Mouse (Mus musculus) erythroblast, embryonic 14.5 days (primary cell): ENCODE measurements around the gene Appbp2. TPM values are rescaled to one million over a fixed set of nuclear protein-coding genes. Genes with fewer than 3 reads are reported as not detected.

Source experiments
- H3K27me3 ChIP-seq: 2 replicates; pipeline ENCODE4 v1.6.1; 2012; ENCODE audit warnings: inconsistent platforms; ENCODE audit not compliant: control insufficient read depth
- H3K36me3 ChIP-seq: 2 replicates; pipeline ENCODE4 v1.6.1; 2012; ENCODE audit warnings: mild to moderate bottlenecking, inconsistent platforms; ENCODE audit not compliant: control insufficient read depth
- H3K4me1 ChIP-seq: 2 replicates; pipeline ENCODE4 v1.6.1; 2012; ENCODE audit warnings: inconsistent platforms; ENCODE audit not compliant: control insufficient read depth
- H3K4me3 ChIP-seq: replicated peaks from 2 replicates; pipeline ENCODE3; 2012; ENCODE audit warnings: moderate library complexity, mild to moderate bottlenecking, inconsistent platforms
- H3K9me3 ChIP-seq: 2 replicates; pipeline ENCODE4 v1.6.1; 2012; ENCODE audit warnings: low read length, inconsistent platforms, mixed read lengths; ENCODE audit not compliant: control insufficient read depth
- GATA1 ChIP-seq: IDR thresholded peaks from 2 replicates; pipeline ENCODE4 v1.6.1; 2012; ENCODE audit warnings: low read length, inconsistent platforms, mixed read lengths
- TAL1 ChIP-seq: IDR thresholded peaks from 3 replicates; pipeline ENCODE4 v1.6.1; 2012; ENCODE audit warnings: low read length, inconsistent platforms, mixed read lengths
- polyA plus RNA-seq: library from polyadenylated mRNA; stranded (reverse); fragments of >175 nt; gene quantifications from 2 replicates; pipeline ENCODE4 v1.2.3, GENCODE M21; 2012

Gene Appbp2
- polyA plus RNA-seq, 1 experiment = 0.15 TPM

DNA sequence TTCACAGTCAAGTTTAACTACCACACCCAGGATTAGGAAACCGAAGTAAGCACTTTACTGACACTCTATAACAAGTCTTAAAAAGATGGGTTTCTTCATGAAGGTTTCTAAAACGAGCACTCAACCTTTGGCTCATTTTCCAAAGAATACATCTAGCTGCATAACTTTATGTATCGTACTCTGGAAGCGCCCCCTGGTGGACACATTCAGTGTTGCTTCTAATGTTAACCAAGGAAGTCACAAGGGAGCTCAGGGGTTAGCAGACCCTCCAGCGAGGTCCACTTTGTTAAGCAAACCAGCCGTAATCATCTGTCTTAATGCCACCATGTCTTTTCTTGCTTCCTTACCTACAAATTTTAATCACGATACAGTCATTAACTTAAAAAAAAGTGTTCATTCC, 26.3 kb upstream of the Appbp2 start:
- peaks cover 5% of the 10 kb centered on the region for H3K4me1 ChIP-seq
- H3K9me3 ChIP-seq = no peaks in the 10 kb centered on the region
- TF ChIP-seq GATA1 = no peak
- no peak for TF ChIP-seq TAL1
- no peak overlapping the region for H3K4me3 ChIP-seq
- H3K27me3 ChIP-seq = no peaks in the 10 kb centered on the region
- H3K36me3 ChIP-seq = no peaks in the 10 kb centered on the region

DNA sequence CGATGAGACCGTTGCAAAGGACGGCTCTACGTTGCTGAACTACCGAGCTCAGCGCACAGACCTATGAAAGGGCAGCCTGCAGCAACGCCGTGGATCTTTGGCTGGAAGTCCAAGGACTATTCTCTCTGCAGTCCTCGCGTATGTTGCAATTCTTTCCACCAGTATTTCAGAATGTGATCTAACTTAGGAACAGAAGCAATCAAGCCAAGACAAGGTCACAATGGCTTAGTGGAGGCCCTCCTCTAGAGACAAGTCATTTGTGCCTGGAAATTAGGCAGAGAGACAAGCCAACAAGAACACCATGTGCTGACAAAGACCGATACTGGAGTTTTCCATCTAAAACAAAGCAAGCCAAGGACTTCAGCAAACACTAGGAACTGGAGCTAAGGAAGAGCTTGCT, 24.0 kb upstream of the Appbp2 start:
- no peaks in the 10 kb centered on the region for H3K9me3 ChIP-seq
- H3K4me3 ChIP-seq = no peak overlapping the region
- H3K4me1 ChIP-seq = peaks cover 16% of the 10 kb centered on the region
- TF ChIP-seq TAL1 = no peak
- no peak for TF ChIP-seq GATA1
- H3K27me3 ChIP-seq = no peaks in the 10 kb centered on the region
- no peaks in the 10 kb centered on the region for H3K36me3 ChIP-seq

DNA sequence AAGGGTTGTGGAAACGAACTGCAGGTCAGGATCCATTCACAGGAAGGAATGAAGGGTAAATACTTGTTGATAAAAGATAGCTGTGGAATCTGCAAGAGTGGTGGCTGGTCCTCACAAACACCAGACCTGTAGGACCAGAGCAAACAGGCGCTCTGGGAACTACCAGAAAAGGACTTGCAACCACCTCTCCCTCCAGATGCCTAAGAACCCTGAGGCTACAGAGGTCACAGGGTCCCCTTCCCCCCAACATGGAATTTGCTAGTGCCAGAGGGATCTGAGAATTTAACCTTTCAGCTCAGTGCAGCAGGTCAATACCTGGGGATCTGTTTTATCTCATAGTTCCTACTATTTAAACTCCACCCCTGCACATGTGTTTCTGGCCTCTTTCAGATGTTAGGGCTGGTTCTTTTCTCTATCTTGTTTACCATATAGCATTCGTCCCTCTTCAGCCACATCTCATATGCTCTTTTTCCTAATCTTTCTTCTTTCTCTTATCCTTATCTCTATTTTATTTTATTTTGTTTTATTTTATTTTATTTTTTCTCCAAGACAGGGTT, 20.6 kb upstream of the Appbp2 start:
- Histone ChIP-seq H3K9me3 (no peaks in the 10 kb centered on the region), H3K27me3 (no peaks in the 10 kb centered on the region), H3K4me1 (peaks cover 22% of the 10 kb centered on the region), H3K36me3 (no peaks in the 10 kb centered on the region), H3K4me3 (no peak overlapping the region)
- TF ChIP-seq GATA1 (no peak), TAL1 (no peak)

DNA sequence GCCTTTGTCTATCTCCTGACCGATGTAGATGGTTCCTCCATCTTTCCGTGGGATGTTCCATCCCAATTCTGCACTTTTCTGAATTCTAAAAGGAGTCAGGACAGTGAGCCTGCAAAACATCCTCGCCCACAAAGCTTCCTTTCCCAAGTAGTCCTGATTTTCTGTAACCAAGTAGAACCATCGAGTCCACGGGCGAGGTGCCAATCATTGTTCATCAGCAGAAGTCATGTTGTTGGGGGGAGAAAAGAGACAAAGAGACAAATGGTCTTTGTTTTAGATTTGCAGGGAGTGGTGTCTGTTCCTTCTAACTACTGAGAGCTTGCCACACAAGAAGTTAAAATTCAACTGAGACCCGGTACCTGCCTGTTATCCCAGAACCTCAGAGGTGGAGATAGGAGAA, 18.7 kb upstream of the Appbp2 start:
- H3K4me3 ChIP-seq = no peak overlapping the region
- no peak for TF ChIP-seq TAL1
- no peak for TF ChIP-seq GATA1
- H3K27me3 ChIP-seq = no peaks in the 10 kb centered on the region
- H3K4me1 ChIP-seq = peaks cover 26% of the 10 kb centered on the region
- H3K36me3 ChIP-seq = no peaks in the 10 kb centered on the region
- no peaks in the 10 kb centered on the region for H3K9me3 ChIP-seq

DNA sequence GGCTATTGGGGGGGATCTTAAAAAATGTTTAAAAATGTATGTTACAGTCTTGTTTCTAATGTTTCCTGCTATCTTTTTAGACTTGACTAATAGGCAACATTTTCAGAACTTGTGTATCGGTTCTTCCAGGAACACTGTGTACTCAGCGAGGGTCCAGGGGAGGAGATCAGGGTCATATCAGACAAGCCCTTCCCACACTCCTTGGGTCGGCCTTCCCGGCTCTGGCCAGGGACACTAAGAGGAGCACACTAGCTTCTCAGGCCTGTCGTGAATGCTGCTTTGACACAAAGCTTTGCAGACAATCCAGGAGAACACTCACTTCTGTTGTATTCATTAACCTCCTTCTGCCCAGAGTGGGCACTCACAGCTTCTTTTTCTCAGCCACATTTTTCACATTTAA, 18.1 kb upstream of the Appbp2 start:
- Histone ChIP-seq H3K27me3 (no peaks in the 10 kb centered on the region), H3K4me1 (peaks cover 31% of the 10 kb centered on the region)

DNA sequence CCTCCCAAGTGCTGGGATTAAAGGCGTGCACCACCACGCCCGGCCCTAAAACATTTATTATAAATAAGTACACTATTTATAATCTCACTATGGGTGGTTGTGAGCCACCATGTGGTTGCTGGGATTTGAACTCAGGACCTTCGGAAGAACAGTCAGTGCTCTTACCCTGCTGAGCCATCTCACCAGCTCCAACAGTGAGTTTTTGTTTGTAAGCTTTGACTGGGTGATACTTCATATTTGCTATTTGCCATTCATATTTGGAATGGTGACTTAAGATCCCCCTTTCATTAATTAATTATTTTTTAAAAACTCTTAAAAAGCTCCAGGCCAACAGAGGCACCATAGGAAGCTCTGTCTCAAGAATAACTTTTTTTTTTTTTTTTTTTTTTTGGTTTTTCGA, 17.0 kb upstream of the Appbp2 start:
- TF ChIP-seq TAL1 (no peak), GATA1 (no peak)
- H3K27me3 ChIP-seq = no peaks in the 10 kb centered on the region
- H3K9me3 ChIP-seq = no peaks in the 10 kb centered on the region
- no peak overlapping the region for H3K4me3 ChIP-seq
- H3K36me3 ChIP-seq = no peaks in the 10 kb centered on the region
- H3K4me1 ChIP-seq = peaks cover 31% of the 10 kb centered on the region

More for the DNA sequence above, 18.1 kb upstream of the Appbp2 start:
- H3K36me3 ChIP-seq = no peaks in the 10 kb centered on the region
- H3K9me3 ChIP-seq = no peaks in the 10 kb centered on the region
- H3K4me3 ChIP-seq = no peak overlapping the region
- TF ChIP-seq GATA1 (no peak), TAL1 (no peak)

DNA sequence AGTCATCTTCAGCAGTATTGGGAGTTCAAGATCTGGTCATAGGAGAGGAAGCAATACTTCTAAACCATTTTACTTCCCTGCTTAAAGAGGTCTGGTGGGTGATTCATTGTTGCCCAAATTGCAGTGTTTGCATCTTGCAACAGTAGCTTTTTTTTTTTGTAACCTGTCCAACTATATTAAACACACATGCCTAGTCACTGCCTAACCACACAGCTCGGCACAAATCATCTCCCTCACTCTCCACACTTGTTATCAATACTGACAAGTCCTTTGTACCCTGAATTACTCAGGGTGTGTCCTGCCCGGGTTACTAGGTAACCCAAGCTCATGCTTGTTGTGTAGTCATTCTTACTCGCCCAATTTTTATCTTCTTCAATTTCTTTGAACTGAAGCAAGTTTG, 15.5 kb upstream of the Appbp2 start:
- no peak for TF ChIP-seq TAL1
- H3K9me3 ChIP-seq = no peaks in the 10 kb centered on the region
- peaks cover 23% of the 10 kb centered on the region for H3K4me1 ChIP-seq
- no peak overlapping the region for H3K4me3 ChIP-seq
- H3K27me3 ChIP-seq = no peaks in the 10 kb centered on the region
- no peaks in the 10 kb centered on the region for H3K36me3 ChIP-seq

DNA sequence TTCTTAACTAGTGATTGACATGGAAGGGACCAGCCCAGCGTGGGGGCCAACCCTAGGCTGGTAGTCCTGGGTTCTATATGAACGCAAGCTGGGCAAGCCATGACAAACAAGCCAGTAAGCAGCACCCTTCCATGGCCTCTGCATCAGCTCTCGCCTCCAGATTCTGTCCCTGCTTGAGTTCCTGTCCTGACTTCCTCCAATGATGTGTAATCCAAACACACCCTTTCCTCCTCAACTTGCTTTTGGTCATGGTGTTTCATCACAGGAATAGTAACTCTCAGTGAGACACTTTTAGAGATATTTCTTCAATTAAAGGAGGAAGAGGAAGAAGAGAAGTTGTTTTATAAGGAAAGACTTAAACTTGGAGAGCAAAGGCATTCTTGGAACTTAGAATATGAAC, 14.4 kb upstream of the Appbp2 start:
- Histone ChIP-seq H3K9me3 (no peaks in the 10 kb centered on the region), H3K36me3 (no peaks in the 10 kb centered on the region), H3K4me3 (no peak overlapping the region), H3K4me1 (peaks cover 18% of the 10 kb centered on the region), H3K27me3 (no peaks in the 10 kb centered on the region)
- TF ChIP-seq GATA1 (no peak), TAL1 (no peak)

DNA sequence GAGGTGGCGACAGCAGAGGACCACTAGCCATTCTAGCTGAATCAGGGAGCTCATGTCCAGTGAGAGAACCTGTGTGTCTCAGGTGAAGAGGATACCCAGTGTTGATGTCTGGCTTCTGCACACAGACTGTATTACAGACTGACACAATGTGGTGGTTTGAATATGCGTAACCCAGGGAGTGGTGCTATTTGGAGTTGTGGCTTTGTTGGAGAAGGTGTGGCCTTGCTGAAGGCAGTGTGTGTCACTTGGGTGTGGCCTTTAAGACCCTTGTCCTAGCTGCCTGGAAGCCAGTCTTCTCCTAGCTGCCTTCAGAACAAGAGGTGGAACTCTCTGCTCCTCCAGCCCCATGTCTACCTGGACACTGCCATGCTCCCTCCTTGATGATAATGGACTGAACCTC, 13.2 kb upstream of the Appbp2 start:
- Histone ChIP-seq H3K36me3 (no peaks in the 10 kb centered on the region), H3K4me1 (peaks cover 18% of the 10 kb centered on the region), H3K4me3 (no peak overlapping the region), H3K9me3 (no peaks in the 10 kb centered on the region), H3K27me3 (no peaks in the 10 kb centered on the region)
- TF ChIP-seq GATA1 (no peak), TAL1 (no peak)

DNA sequence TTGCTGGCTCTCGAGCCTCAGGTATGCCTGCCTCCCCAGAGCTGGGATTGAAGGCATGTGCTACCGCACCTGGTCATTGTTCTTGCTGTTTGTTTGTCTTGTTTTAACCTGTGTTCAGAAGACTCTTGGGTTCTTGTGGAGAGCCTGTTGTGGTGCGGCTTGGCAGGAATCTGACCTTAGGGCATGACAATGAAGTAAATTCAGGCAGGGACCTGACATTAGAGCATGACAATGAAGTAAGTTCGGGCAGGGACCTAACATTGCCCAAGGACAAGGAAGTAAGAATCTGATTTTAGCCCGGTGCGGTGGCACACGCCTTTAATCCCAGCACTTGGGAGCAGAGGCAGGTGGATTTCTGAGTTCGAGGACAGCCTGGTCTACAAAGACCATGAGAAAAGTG, 6.3 kb upstream of the Appbp2 start:
- Histone ChIP-seq H3K9me3 (no peaks in the 10 kb centered on the region), H3K36me3 (peaks cover 15% of the 10 kb centered on the region), H3K4me1 (no peaks in the 10 kb centered on the region), H3K27me3 (no peaks in the 10 kb centered on the region), H3K4me3 (no peak overlapping the region)
- no peak for TF ChIP-seq GATA1
- TF ChIP-seq TAL1 = no peak
